Mouse (Mus musculus): ENCODE measurements at regions not wholly inside any gene's neighbourhood (a gene's known extent, or its start where the extent isn't known, plus 50 kb on each side); places are given as distances from the start of the nearest gene placed in this dataset.
"Not testable (repeated sequence)": the region's sequence is repeated elsewhere in the genome, so short reads cannot be mapped to it uniquely, and the experiment has no call there.

GRCm38 (mm10) chr9:115434696-115435095, 124.5 kb upstream of the Stt3b start:
- H3K9ac ChIP-seq (ENCODE audit: low read depth, poor library complexity, severe bottlenecking) = no peak overlapping the region
- no peak overlapping the region for H3K4me3 ChIP-seq (ENCODE audit: low read depth, low read length)
- TF ChIP-seq EP300 (IDR thresholded peaks at IDR 0.05; ENCODE audit: insufficient read depth, low read depth, low read length) (no peak), POLR2A (IDR thresholded peaks at IDR 0.05; ENCODE audit: insufficient read depth, low read length) (no peak), CTCF (IDR thresholded peaks at IDR 0.05; ENCODE audit: low read depth, low read length) (no peak)
- H3K27me3 ChIP-seq (ENCODE audit: control insufficient read depth, insufficient read depth, low read length, poor library complexity, severe bottlenecking) = no peaks in the 10 kb centered on the region
- no peak overlapping the region for H3K27ac ChIP-seq (ENCODE audit: insufficient read depth, low read length)
- H3K9me3 ChIP-seq (replicated peaks; ENCODE audit: control insufficient read depth, insufficient read depth, low read length, poor library complexity, severe bottlenecking) = 0 out of 2 replicates have a peak, but pooled peaks cover 4% of the 10 kb centered on the region
- no peaks in the 10 kb centered on the region for H3K36me3 ChIP-seq (ENCODE audit: control insufficient read depth, insufficient read depth, low read length, poor library complexity, severe bottlenecking)
- H3K4me1 ChIP-seq (ENCODE audit: control insufficient read depth, insufficient read depth, low read length) = no peaks in the 10 kb centered on the region

DNA sequence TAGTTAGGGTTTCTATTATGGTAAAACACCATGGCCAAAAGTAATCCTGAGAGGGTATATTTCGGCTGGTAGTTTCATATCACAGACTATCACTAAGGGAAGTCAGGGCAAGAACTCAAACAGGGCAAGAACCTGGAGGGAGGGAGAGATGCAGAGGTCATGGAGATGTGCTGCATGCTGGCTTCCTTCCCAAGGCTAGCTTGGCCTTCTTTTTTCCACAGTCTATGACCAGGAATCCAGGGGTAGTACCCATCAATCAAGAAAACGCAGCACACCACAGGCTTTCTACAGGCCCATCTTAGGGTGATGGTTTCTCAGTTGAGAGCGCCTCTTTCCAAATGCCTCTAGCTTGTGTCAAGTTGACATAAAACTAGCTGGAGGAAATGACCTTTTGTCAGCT, 126.1 kb upstream of the Stt3b start:
- Histone ChIP-seq H3K9ac (ENCODE audit: low read depth, poor library complexity, severe bottlenecking) (no peak overlapping the region), H3K4me3 (ENCODE audit: low read depth, low read length) (no peak overlapping the region), H3K4me1 (ENCODE audit: control insufficient read depth, insufficient read depth, low read length) (no peaks in the 10 kb centered on the region), H3K27me3 (ENCODE audit: control insufficient read depth, insufficient read depth, low read length, poor library complexity, severe bottlenecking) (no peaks in the 10 kb centered on the region), H3K36me3 (ENCODE audit: control insufficient read depth, insufficient read depth, low read length, poor library complexity, severe bottlenecking) (no peaks in the 10 kb centered on the region), H3K27ac (ENCODE audit: insufficient read depth, low read length) (no peak overlapping the region), H3K9me3 (replicated peaks; ENCODE audit: control insufficient read depth, insufficient read depth, low read length, poor library complexity, severe bottlenecking) (0 out of 2 replicates have a peak, but pooled peaks cover 4% of the 10 kb centered on the region)
- TF ChIP-seq POLR2A (IDR thresholded peaks at IDR 0.05; ENCODE audit: insufficient read depth, low read length) (no peak), EP300 (IDR thresholded peaks at IDR 0.05; ENCODE audit: insufficient read depth, low read depth, low read length) (no peak), CTCF (IDR thresholded peaks at IDR 0.05; ENCODE audit: low read depth, low read length) (no peak)

- not testable (repeated sequence) for H3K27ac ChIP-seq (ENCODE audit: insufficient read depth, low read length); H3K9ac ChIP-seq (ENCODE audit: low read depth, poor library complexity, severe bottlenecking); H3K9me3 ChIP-seq (replicated peaks; ENCODE audit: control insufficient read depth, insufficient read depth, low read length, poor library complexity, severe bottlenecking); H3K4me3 ChIP-seq (ENCODE audit: low read depth, low read length); H3K27me3 ChIP-seq (ENCODE audit: control insufficient read depth, insufficient read depth, low read length, poor library complexity, severe bottlenecking); H3K4me1 ChIP-seq (ENCODE audit: control insufficient read depth, insufficient read depth, low read length); H3K36me3 ChIP-seq (ENCODE audit: control insufficient read depth, insufficient read depth, low read length, poor library complexity, severe bottlenecking)
These were observed 128.0 kb upstream of the Stt3b start for GRCm38 (mm10) chr9:115438234-115438633.

DNA sequence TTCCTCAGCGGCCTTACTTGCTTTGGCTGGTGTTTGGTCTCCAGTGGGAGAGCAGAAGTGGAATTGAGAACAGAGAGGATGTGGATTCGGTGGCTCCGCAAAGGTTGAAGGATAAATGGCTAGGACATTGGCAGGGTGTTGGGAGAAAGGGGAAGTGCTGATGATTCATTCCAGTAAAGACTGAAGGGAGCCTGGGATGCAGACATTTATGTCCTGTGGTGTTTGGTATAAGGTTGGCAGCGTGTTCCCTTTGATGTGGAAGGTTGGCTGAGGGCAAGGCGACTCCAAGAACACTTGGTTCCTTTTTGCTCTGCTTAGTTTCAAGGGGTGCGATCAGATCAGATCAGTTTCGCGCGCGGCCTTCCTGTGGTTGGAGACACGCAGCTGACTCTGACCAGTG, 136.5 kb upstream of the Stt3b start:
- Histone ChIP-seq H3K9me3 (replicated peaks; ENCODE audit: control insufficient read depth, insufficient read depth, low read length, poor library complexity, severe bottlenecking) (no peaks in the 10 kb centered on the region), H3K27ac (ENCODE audit: insufficient read depth, low read length) (no peak overlapping the region), H3K9ac (ENCODE audit: low read depth, poor library complexity, severe bottlenecking) (no peak overlapping the region), H3K36me3 (ENCODE audit: control insufficient read depth, insufficient read depth, low read length, poor library complexity, severe bottlenecking) (no peaks in the 10 kb centered on the region), H3K4me1 (ENCODE audit: control insufficient read depth, insufficient read depth, low read length) (no peaks in the 10 kb centered on the region), H3K27me3 (ENCODE audit: control insufficient read depth, insufficient read depth, low read length, poor library complexity, severe bottlenecking) (no peaks in the 10 kb centered on the region), H3K4me3 (ENCODE audit: low read depth, low read length) (peak overlapping the region; percentile 4; the same call in 1 of the 2 replicates)
- TF ChIP-seq POLR2A (IDR thresholded peaks at IDR 0.05; ENCODE audit: insufficient read depth, low read length) (no peak), EP300 (IDR thresholded peaks at IDR 0.05; ENCODE audit: insufficient read depth, low read depth, low read length) (no peak), CTCF (IDR thresholded peaks at IDR 0.05; ENCODE audit: low read depth, low read length) (no peak)

GRCm38 (mm10) chr9:115450741-115451320, 140.6 kb upstream of the Stt3b start:
- H3K36me3 ChIP-seq (ENCODE audit: control insufficient read depth, insufficient read depth, low read length, poor library complexity, severe bottlenecking) = no peaks in the 10 kb centered on the region
- no peaks in the 10 kb centered on the region for H3K4me1 ChIP-seq (ENCODE audit: control insufficient read depth, insufficient read depth, low read length)
- TF ChIP-seq POLR2A (IDR thresholded peaks at IDR 0.05; ENCODE audit: insufficient read depth, low read length) (no peak), EP300 (IDR thresholded peaks at IDR 0.05; ENCODE audit: insufficient read depth, low read depth, low read length) (no peak), CTCF (IDR thresholded peaks at IDR 0.05; ENCODE audit: low read depth, low read length) (no peak)
- H3K9me3 ChIP-seq (replicated peaks; ENCODE audit: control insufficient read depth, insufficient read depth, low read length, poor library complexity, severe bottlenecking) = peaks cover 9% of the 10 kb centered on the region
- H3K4me3 ChIP-seq (ENCODE audit: low read depth, low read length) = no peak overlapping the region
- no peak overlapping the region for H3K27ac ChIP-seq (ENCODE audit: insufficient read depth, low read length)
- H3K9ac ChIP-seq (ENCODE audit: low read depth, poor library complexity, severe bottlenecking) = no peak overlapping the region
- H3K27me3 ChIP-seq (ENCODE audit: control insufficient read depth, insufficient read depth, low read length, poor library complexity, severe bottlenecking) = no peaks in the 10 kb centered on the region

- Histone ChIP-seq H3K27ac (ENCODE audit: insufficient read depth, low read length) (no peak overlapping the region), H3K9me3 (replicated peaks; ENCODE audit: control insufficient read depth, insufficient read depth, low read length, poor library complexity, severe bottlenecking) (peaks cover 12% of the 10 kb centered on the region), H3K36me3 (ENCODE audit: control insufficient read depth, insufficient read depth, low read length, poor library complexity, severe bottlenecking) (no peaks in the 10 kb centered on the region), H3K4me1 (ENCODE audit: control insufficient read depth, insufficient read depth, low read length) (no peaks in the 10 kb centered on the region), H3K27me3 (ENCODE audit: control insufficient read depth, insufficient read depth, low read length, poor library complexity, severe bottlenecking) (no peaks in the 10 kb centered on the region), H3K4me3 (ENCODE audit: low read depth, low read length) (no peak overlapping the region), H3K9ac (ENCODE audit: low read depth, poor library complexity, severe bottlenecking) (no peak overlapping the region)
- TF ChIP-seq EP300 (IDR thresholded peaks at IDR 0.05; ENCODE audit: insufficient read depth, low read depth, low read length) (no peak), POLR2A (IDR thresholded peaks at IDR 0.05; ENCODE audit: insufficient read depth, low read length) (no peak), CTCF (IDR thresholded peaks at IDR 0.05; ENCODE audit: low read depth, low read length) (no peak)
These were observed 144.6 kb upstream of the Stt3b start for GRCm38 (mm10) chr9:115454771-115455170.

Data from ES-Bruce4 (cell line).